Mouse (Mus musculus) stomach, adult 2 months (tissue): ENCODE measurements around the gene Gm45261. TPM values are rescaled to one million over a fixed set of nuclear protein-coding genes. Genes with fewer than 3 reads are reported as not detected.

Experiments
- polyA plus RNA-seq: library from polyadenylated mRNA; depleted of rRNA; stranded (reverse); fragments of >200 nt; gene quantifications from 2 replicates; pipeline ENCODE4 v1.2.3, GENCODE M21; 2012; rRNA removed

Gene Gm45261
- polyA plus RNA-seq: not detected in 2 replicates

DNA sequence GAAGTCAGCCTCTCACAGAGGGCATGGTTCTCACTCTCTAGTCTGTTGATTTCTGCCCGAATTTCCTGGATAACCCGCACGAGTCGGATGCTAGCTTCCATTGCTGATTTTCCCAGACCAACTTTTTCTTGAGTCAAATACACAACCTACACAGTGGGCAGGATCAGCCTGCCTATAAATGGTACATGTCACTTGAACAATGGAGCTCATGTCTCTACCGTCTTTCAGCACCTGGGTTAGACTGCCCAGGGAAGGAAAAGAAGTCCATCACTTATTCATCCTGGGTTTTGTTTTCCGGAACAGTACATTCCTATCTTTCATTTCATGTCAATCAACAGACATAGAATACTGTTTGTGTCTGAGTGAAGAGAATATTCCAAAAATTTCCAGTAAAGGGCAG lies at the start of gene Gm45261:
TSS of gene Gm45261 (minus strand) at position 101 of the 400 bp plus-strand sequence.

Other genes starting within 250 kb of the Gm45261 start
- not detected in 2 replicates for gene Fam124b, start 243.0 kb downstream of the Gm45261 start, polyA plus RNA-seq
- gene Cul3, start 121.0 kb downstream of the Gm45261 start, polyA plus RNA-seq: 0.81 and 1.3 TPM in 2 replicates